Mouse (Mus musculus) embryo, embryonic 11.5 days (tissue): ENCODE measurements around the gene Grin1.

Experiments
- DNase-seq: peaks from one replicate; pipeline ENCODE4 v3.0.0-alpha.2; 2012; ENCODE audit warnings: low read depth, low spot score

Gene Grin1

DNA sequence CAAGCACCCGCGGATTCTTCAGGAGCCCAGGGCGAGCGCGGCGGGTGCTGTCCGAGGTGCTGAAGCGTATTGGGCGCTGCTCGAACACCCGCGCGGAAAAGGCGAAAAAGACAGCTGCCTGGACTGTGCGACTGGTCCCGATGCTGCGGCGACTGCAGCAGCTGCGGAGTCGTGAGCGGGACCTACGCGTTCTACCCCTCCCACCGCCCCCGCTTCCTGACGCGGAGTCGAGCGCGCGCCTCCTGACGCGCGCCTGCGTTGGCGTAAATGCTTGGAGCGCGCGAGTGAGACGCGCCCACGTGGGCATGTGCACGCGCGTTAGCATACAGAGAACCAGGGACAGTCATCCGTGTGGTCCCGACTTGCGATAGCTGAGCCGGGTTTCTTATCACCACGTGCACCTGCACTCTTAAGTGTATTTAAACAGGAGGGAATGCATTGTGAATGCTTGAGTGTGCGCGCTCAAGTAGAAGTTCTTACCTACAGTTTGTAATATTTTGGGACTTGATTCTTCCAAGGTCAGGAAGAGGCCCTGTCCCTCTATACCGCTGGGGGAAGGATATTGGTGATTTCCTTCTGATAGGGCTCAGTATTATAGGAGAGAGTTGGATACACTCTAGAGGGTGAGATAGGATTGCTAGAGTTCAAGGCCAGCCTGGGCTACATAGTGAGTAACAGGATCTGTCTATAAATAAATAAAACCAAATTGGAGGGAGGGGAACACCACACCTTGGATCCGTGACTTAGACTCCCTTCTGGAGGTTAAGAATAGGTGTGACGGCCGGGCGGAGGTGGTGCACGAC, at the start of gene Grin1:
TSS of gene Grin1 (minus strand) at position 217 of the 803 bp plus-strand sequence.
- DNase-seq, result peak; percentile 61

DNA sequence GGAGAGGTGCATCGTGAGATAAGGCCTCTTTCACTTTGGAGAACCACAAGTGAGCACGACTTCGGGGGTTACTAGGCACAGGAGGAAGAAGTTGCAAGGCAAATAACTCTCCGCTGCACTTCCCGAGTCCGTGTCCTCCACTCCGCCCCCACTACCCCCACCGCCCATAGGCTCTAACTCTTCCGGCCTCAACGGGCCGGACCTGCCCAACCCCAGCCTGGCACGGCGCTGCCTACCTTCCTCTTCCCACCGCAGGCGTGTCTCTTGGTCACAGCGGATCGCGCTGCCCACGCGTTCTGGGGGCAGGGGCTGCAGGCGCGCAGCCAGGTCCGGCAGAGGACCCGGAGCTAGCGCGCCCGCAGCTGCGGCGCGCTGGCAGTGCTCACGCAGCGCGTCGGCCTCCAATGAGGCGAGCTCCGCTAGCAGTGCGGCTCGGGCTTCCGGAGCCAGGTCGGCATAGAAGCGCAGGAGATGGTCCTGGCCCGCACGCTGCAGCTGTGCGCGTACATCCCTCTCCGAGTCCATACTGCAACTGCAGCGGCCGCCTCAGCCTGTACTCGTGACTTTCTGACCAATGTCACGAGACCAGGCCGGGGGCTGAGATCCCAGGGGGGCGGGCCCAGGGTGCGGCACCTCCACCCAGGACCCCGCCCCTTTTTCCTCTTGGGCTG, 46.2 kb upstream of the Grin1 start, which contains the start of gene Uap1l1:
TSS of gene Uap1l1 (minus strand) at position 592 of the 671 bp plus-strand sequence.
- peak; percentile 43 for DNase-seq

GRCm38 (mm10) chr2:25364761-25365090, 45.7 kb upstream of the Grin1 start:
- DNase-seq, result no peak

DNA sequence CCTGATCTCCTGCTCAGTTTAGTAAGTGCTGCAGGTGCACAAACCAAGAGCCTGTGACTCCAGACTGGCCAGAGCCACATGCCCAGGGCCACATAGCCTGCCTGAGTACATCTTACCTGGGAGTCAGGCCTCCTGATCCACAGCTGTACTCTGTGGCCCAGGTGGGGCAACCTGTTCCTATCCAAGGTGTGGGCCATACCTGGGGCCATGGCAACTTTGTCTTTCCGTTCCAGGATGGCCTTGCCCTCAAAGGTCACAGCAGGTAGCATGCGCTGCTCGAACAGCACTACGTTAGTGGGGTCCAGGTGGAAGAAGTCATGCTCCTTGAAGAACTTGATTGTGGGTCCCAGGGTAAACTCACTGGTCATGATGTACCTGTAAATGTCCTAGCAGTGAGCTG, 45.3 kb upstream of the Grin1 start:
- no peak for DNase-seq

DNA sequence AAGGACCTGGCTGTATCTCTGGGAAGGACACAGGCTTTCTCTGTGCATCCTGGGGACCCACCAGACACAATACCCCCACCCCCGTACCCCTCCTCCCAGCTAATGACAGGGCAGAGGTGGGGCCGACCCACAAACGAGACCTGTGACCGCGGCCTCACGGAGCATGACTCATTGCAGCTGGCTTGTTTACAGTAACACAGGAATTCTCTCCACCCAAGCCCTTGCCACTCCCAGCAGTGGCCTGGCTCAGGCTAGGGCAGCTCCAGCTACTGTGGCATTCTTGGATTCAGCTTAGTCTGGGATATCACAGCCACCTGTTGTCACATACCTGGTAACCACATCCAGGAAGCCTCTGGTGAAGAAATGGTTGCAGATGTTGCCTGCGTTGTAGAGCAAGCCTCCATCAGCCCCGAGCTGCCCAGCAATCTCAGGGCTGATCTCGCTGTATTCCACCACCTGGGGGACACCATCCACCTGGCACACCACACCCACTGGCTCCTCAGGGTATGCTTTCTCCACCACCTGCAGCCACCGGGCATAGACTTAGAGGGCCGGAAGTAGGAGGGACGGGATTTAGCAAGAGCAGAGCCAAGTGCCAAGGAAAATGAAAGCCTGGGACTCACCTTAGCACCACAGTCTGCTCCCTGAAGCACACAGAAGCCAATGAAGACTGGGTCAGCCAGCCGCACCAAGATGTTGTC, 44.6 kb upstream of the Grin1 start:
- DNase-seq, result no peak

- DNase-seq, result no peak
These were observed 40.9 kb upstream of the Grin1 start for GRCm38 (mm10) chr2:25359848-25360247.

- peak; percentile 81 for DNase-seq
These were observed 37.5 kb upstream of the Grin1 start, which contains the start of gene Dpp7 for GRCm38 (mm10) chr2:25356208-25357079. Dpp7 (minus strand) TSS chr2:25356359.

GRCm38 (mm10) chr2:25355419-25356066, 36.6 kb upstream of the Grin1 start:
- no peak for DNase-seq

GRCm38 (mm10) chr2:25354211-25354610, 35.2 kb upstream of the Grin1 start:
- DNase-seq, result no peak

- no peak for DNase-seq
These were observed 31.7 kb upstream of the Grin1 start for GRCm38 (mm10) chr2:25350701-25351100.

DNA sequence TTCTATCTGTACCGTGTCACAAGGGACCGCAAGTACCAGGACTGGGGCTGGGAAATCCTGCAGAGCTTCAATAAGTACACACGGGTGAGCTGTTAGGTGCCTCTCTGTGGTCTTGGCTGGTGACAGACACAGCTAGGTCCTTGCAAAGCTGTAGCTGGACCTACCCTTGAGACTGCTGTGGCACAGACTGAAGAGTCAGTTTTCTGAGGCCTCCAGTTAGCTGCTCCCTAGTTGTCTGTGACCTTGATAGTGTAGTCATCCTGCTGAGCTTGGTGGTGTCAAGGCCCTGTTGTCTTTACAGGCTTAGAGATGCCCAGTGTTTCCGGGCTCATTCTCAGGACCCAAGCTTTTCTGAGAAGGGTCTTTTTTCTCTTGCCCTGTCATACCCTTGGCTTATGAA, 30.5 kb upstream of the Grin1 start:
- no peak for DNase-seq

DNA sequence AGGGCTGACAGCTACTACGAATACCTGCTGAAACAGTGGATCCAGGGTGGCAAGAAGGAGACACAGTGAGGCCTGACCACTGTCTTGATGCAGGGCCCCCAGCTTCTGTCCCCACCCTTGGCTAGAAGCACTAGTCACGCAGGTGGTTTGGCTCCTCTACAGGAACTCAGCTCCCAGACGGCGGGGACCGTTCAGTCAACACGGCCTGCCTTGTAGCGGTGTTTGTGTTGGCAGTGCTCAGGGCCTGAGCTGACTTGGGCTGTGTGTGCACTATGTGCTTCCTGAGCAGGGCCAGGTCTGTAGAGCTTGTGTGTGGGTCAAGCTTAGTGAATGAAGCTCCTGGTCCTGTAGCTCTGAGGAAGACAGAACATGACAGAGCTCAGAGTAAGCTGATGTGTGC, 29.2 kb upstream of the Grin1 start:
- DNase-seq, result no peak

DNA sequence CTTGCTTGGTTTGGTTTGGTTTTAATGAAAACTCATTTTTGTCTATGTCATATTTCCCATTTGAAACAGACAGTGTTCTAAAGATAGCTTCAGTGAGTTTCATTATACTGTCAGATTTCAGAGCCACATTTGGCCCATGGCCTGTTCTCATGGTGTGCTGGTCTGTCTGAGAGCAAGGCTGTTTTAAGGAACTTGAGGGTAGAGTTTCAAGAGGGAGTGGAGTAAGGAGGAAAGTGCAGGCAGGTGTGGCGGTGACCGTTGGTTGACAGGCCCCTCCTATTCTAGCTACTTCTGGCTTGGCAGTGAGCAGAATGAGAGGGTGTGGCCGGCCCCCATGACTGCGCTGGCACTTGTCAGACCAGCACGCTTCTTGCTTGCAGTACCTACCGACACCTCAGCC, 19.3 kb upstream of the Grin1 start:
- DNase-seq, result no peak

GRCm38 (mm10) chr2:25333569-25333968, 14.6 kb upstream of the Grin1 start:
- no peak for DNase-seq

GRCm38 (mm10) chr2:25332286-25333160, 13.5 kb upstream of the Grin1 start, which contains the start of gene Man1b1:
Man1b1 (plus strand) TSS chr2:25332338.
- peak; percentile 100 for DNase-seq

DNA sequence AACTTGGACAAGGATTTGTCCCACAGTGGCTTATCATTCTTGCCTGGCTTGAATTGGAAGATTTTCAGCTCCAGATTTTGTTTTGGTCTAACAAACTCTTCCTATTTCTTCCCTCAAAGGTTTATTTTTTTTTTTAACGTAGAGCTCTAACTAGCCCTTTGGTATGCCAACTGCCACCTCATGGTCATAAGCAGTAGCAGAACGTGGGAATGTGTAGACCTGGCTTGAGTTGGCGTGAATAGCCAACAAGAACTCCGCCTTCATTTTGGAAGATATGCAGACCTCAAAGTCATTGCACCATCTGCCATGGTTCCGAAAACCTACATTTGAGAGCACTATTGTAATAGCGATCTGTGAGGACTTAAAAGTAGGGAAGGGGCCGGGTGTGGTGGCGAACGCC, 12.5 kb upstream of the Grin1 start:
- DNase-seq, result no peak

DNA sequence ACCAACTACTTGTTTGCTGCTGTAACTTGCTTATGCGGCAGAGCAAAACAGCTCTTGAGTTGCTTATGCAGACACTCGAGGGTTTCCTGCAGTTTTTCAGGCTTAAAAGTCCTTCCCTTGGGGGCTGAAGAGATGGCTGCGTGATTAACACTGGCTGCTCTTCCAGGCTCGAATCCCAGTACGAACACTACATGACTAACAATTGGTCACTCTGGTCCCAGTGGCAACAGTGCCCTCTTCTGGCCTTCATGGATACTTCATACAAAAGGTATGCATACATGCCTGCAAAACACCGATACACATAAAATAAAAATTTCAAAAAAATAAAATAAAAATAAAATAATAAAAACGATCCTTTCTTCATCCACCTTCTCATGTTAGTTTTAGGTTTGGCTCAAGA, 9.5 kb upstream of the Grin1 start:
- DNase-seq, result peak; percentile 23

DNA sequence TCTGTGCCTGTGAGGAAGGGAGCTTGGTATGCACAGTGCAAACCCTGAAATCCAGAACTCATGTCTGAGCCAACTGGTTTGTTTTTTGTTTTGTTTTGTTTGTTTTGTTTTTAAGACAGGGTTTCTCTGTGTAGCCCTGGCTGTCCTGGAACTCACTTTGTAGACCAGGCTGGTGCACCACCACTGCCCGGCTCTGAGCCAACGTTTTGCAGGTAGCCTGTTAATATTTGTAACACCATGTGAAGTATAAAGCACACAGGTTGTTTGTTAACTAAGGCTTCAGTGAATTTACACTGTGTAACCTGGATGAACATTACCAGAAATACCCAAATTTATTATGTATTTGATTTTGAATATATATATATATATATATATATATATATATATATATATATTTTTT, 7.0 kb upstream of the Grin1 start:
- no peak for DNase-seq

- no peak for DNase-seq
These were observed 1.1 kb upstream of the Grin1 start for GRCm38 (mm10) chr2:25320084-25320483.
